Mouse (Mus musculus) limb, embryonic 15.5 days (tissue): ENCODE measurements around the gene Slc27a4. TPM values are rescaled to one million over a fixed set of nuclear protein-coding genes. Genes with fewer than 3 reads are reported as not detected.
A peak's percentile ranks its signal among the peaks of the same experiment; 100 is the strongest.

Source experiments
- ATAC-seq: fragments of 200-750 bp; cut with Nextera tagmentation; 2 replicates; pipeline ENCODE4 v1.8.0; 2017; ENCODE audit warnings: low read depth, moderate TSS enrichment; ENCODE audit not compliant: insufficient number of reproducible peaks, low FRiP score, low TSS enrichment
- H3K27ac ChIP-seq: fragments of 300-500 bp; sonication (generic); 2 replicates; pipeline ENCODE4 v1.5.1; 2015; ENCODE audit warnings: moderate library complexity, mild to moderate bottlenecking, inconsistent platforms
- H3K27me3 ChIP-seq: fragments of 300-500 bp; sonication (generic); 2 replicates; pipeline ENCODE4 v1.6.1; 2015; ENCODE audit warnings: inconsistent platforms
- H3K36me3 ChIP-seq: fragments of 300-500 bp; sonication (generic); 2 replicates; pipeline ENCODE4 v1.6.1; 2015; ENCODE audit warnings: inconsistent platforms
- H3K4me1 ChIP-seq: fragments of 300-500 bp; sonication (generic); 2 replicates; pipeline ENCODE4 v1.6.1; 2015; ENCODE audit warnings: inconsistent platforms
- H3K4me2 ChIP-seq: fragments of 300-500 bp; sonication (generic); 2 replicates; pipeline ENCODE4 v1.6.1; 2015; ENCODE audit warnings: mild to moderate bottlenecking, inconsistent platforms
- H3K4me3 ChIP-seq: fragments of 300-500 bp; sonication (generic); 2 replicates; pipeline ENCODE4 v1.5.1; 2015; ENCODE audit warnings: mild to moderate bottlenecking, inconsistent platforms
- H3K9ac ChIP-seq: fragments of 300-500 bp; sonication (generic); 2 replicates; pipeline ENCODE4 v1.6.1; 2015; ENCODE audit warnings: inconsistent platforms
- H3K9me3 ChIP-seq: fragments of 300-500 bp; sonication (generic); 2 replicates; pipeline ENCODE4 v1.6.1; 2016; ENCODE audit warnings: inconsistent platforms
- WGBS: fragments of 180-500 bp; shearing (Covaris S2); methylation state at CpG from one replicate; pipeline ENCODE4 v1.1.7; 2015; 5-methylcytosine and 5-hydroxymethylcytosine counted together
- polyA plus RNA-seq: library from polyadenylated mRNA; unstranded; fragments of >200 nt; fragmentation: Nextera tagmentation; extraction: Ambion mirVana; gene quantifications from 2 replicates; pipeline ENCODE4 v1.2.1, GENCODE M21; 2015

Gene Slc27a4
- polyA plus RNA-seq, 1 experiment from 2014 or later: 22.2 TPM

DNA sequence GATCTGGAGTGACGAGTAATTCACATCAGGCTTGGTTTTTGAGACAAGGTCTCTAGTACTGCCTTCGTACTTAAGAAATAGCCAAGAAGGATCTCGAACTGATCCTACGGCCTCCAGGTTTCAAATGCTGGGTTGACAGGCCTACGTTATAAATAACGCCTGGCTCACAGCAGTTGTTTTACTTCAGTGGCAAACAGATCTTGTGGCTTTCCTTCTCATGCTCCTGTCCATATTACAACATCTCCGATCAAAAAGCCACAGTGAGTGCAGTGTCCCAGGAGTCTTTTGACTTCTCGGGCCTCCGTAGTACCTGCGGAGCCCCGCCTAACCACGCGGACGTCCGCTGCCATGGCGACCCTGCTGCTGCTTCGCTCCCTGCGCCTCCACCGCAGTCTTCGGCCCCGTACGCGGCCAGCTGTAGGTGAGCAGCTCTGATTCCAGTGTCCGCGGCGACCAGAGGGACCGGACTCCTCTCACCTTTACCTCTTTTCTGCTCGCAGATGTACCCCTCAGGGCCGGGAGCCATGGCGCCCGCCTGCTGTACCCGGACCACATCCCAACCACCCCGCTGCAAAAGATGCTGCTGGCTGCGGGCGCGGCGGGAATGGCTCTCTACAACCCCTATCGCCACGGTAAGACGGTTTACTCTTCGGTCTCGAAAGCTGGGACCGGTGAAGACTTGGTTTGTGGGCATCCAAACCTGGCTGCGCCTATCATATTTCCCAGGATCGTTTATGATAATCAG is 14.3 kb upstream of the Slc27a4 start, which contains the start of gene Trub2:
Gene Trub2, minus strand, starts transcription at position 566 of the 745 bp plus-strand sequence.
- H3K27me3 ChIP-seq: no peaks in the 10 kb centered on the region
- peak; percentile 78 for ATAC-seq
- H3K27ac ChIP-seq: peak within 1 kb of the TSS; percentile 78
- H3K4me2 ChIP-seq: peak within 1 kb of the TSS; percentile 86
- H3K9me3 ChIP-seq: no peaks in the 10 kb centered on the region
- H3K4me3 ChIP-seq: peak within 1 kb of the TSS; percentile 85
- under 1% methylated on average over 45 of the region's 45 CpGs for WGBS
- peaks cover 18% of the 10 kb centered on the region for H3K4me1 ChIP-seq
- peaks cover 63% of the 10 kb centered on the region for H3K36me3 ChIP-seq
- peak within 1 kb of the TSS; percentile 76 for H3K9ac ChIP-seq

- 94% methylated on average over 2 of the region's 2 CpGs for WGBS
Measured at GRCm38 (mm10) chr2:29792772-29793487, 9.5 kb upstream of the Slc27a4 start.

GRCm38 (mm10) chr2:29802827-29803201 is 380 bp downstream of the Slc27a4 start:
- Histone ChIP-seq H3K27me3 (no peaks in the 10 kb centered on the region), H3K9ac (peak overlapping the region; percentile 85), H3K9me3 (no peaks in the 10 kb centered on the region), H3K4me3 (peak overlapping the region; percentile 89), H3K27ac (peak overlapping the region; percentile 81), H3K4me2 (peak overlapping the region; percentile 76), H3K4me1 (peaks cover 14% of the 10 kb centered on the region), H3K36me3 (peaks cover 37% of the 10 kb centered on the region)
- ATAC-seq: peak; percentile 73; the same call in 1 of the 2 replicates
- under 1% methylated on average over 37 of the region's 39 CpGs for WGBS

More at GRCm38 (mm10) chr2:29792772-29793487, 9.5 kb upstream of the Slc27a4 start:
- no peaks in the 10 kb centered on the region for H3K27me3 ChIP-seq
- H3K4me1 ChIP-seq: peaks cover 9% of the 10 kb centered on the region
- H3K27ac ChIP-seq: no peak overlapping the region
- peaks cover 66% of the 10 kb centered on the region for H3K36me3 ChIP-seq
- no peak overlapping the region for H3K4me3 ChIP-seq
- no peak for ATAC-seq
- no peak overlapping the region for H3K9ac ChIP-seq
- no peak overlapping the region for H3K4me2 ChIP-seq
- no peaks in the 10 kb centered on the region for H3K9me3 ChIP-seq

GRCm38 (mm10) chr2:29803400-29803831 is 982 bp downstream of the Slc27a4 start:
- Histone ChIP-seq H3K36me3 (peaks cover 43% of the 10 kb centered on the region), H3K27me3 (no peaks in the 10 kb centered on the region), H3K4me2 (peak overlapping the region; percentile 76), H3K4me1 (peaks cover 14% of the 10 kb centered on the region), H3K9me3 (no peaks in the 10 kb centered on the region), H3K9ac (peak overlapping the region; percentile 85), H3K27ac (peak overlapping the region; percentile 81; the same call in 1 of the 2 replicates), H3K4me3 (peak overlapping the region; percentile 89)
- ATAC-seq: no peak
- 20% methylated on average over 6 of the region's 6 CpGs for WGBS

- Histone ChIP-seq H3K36me3 (peaks cover 61% of the 10 kb centered on the region), H3K27ac (no peak overlapping the region), H3K9ac (no peak overlapping the region), H3K4me2 (no peak overlapping the region), H3K9me3 (no peaks in the 10 kb centered on the region), H3K4me1 (peaks cover 12% of the 10 kb centered on the region), H3K27me3 (no peaks in the 10 kb centered on the region), H3K4me3 (no peak overlapping the region)
- WGBS: 73% methylated on average over 11 of the region's 11 CpGs
- no peak for ATAC-seq
Measured at GRCm38 (mm10) chr2:29815678-29816371, 13.4 kb downstream of the Slc27a4 start.

DNA sequence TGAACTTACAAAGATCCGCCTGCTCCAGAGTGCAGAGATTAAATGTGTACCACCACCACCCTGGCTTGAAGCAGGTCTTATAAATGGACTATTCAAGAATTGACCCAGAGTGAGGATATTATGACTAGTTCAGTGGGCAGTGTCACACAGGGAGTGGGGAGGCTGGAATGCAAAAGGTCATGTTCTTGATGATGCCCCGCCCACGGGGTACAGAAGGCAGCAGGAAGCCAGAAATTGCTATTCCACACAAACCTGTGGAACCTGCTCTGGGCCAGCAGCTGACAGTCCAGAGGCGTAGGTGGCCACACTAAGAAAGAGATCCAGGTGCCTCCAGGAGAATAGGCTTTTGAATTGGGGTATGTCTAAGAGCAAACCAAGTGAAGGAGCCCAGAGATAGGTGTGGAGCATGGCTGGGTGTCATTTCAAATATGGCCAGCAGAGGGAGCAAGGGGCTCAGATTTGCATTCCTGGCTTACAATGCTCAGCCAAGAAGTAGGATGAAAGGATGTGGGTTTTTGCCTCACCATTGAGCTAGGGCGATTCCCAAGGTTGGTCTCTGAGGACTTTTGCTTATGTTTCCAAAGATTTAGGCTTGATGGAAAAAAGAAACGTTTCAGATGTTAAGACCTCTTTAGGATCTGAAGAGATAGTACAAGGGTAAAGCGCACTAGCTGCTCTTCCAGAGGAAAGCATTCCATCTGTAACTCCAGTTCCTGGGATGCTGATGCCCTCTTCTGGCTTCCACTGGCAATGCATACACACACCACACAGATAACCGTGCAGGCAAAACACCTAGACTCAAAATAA is 15.2 kb downstream of the Slc27a4 start:
- Histone ChIP-seq H3K36me3 (peaks cover 43% of the 10 kb centered on the region), H3K27ac (peak overlapping the region; percentile 72; the same call in 1 of the 2 replicates), H3K9ac (no peak overlapping the region), H3K9me3 (no peaks in the 10 kb centered on the region), H3K27me3 (no peaks in the 10 kb centered on the region), H3K4me2 (no peak overlapping the region), H3K4me3 (peak overlapping the region; percentile 8; the same call in 1 of the 2 replicates), H3K4me1 (peaks cover 15% of the 10 kb centered on the region)
- peak; percentile 74; the same call in 1 of the 2 replicates for ATAC-seq
- WGBS: 31% methylated on average over 8 of the region's 8 CpGs

- Histone ChIP-seq H3K27ac (no peak overlapping the region), H3K9ac (no peak overlapping the region), H3K9me3 (no peaks in the 10 kb centered on the region), H3K4me1 (peaks cover 15% of the 10 kb centered on the region), H3K4me3 (no peak overlapping the region), H3K27me3 (no peaks in the 10 kb centered on the region), H3K36me3 (peaks cover 26% of the 10 kb centered on the region), H3K4me2 (peak overlapping the region; percentile 79; the same call in 1 of the 2 replicates)
- ATAC-seq: no peak
- 11% methylated on average over 2 of the region's 2 CpGs for WGBS
Measured at GRCm38 (mm10) chr2:29819363-29819762, 16.9 kb downstream of the Slc27a4 start.

GRCm38 (mm10) chr2:29820025-29820817 is 17.8 kb downstream of the Slc27a4 start, which contains the start of gene Urm1:
Urm1 (plus strand) TSS chr2:29820075.
- 1% methylated on average over 35 of the region's 35 CpGs for WGBS
- Histone ChIP-seq H3K4me2 (peak within 1 kb of the TSS; percentile 79), H3K4me1 (peaks cover 15% of the 10 kb centered on the region), H3K27me3 (no peaks in the 10 kb centered on the region), H3K36me3 (peaks cover 18% of the 10 kb centered on the region), H3K9me3 (no peaks in the 10 kb centered on the region), H3K27ac (peak within 1 kb of the TSS; percentile 90), H3K9ac (peak within 1 kb of the TSS; percentile 64), H3K4me3 (peak within 1 kb of the TSS; percentile 45)
- peak; percentile 59; the same call in 1 of the 2 replicates for ATAC-seq

- H3K27ac ChIP-seq: peak overlapping the region; percentile 95
- H3K27me3 ChIP-seq: no peaks in the 10 kb centered on the region
- H3K4me3 ChIP-seq: peak overlapping the region; percentile 95
- no peak for ATAC-seq
- H3K9ac ChIP-seq: peak overlapping the region; percentile 66
- no peaks in the 10 kb centered on the region for H3K36me3 ChIP-seq
- WGBS: 9% methylated on average over 11 of the region's 11 CpGs
- peaks cover 15% of the 10 kb centered on the region for H3K4me1 ChIP-seq
- H3K9me3 ChIP-seq: no peaks in the 10 kb centered on the region
- H3K4me2 ChIP-seq: peak overlapping the region; percentile 77
Measured at GRCm38 (mm10) chr2:29826318-29826925, 24.0 kb downstream of the Slc27a4 start.
